Mouse (Mus musculus) limb, embryonic 15.5 days (tissue): ENCODE results near the gene Rabgap1l. TPM values are rescaled to one million over a fixed set of nuclear protein-coding genes. Genes with fewer than 3 reads are reported as not detected.
"Not testable (repeated sequence)": the region's sequence is repeated elsewhere in the genome, so short reads cannot be mapped to it uniquely, and the experiment has no call there.

Source experiments
- ATAC-seq: fragments of 200-750 bp; cut with Nextera tagmentation; 2 replicates; pipeline ENCODE4 v1.8.0; 2017; ENCODE audit warnings: low read depth, moderate TSS enrichment; ENCODE audit not compliant: insufficient number of reproducible peaks, low FRiP score, low TSS enrichment
- H3K27ac ChIP-seq: fragments of 300-500 bp; sonication (generic); 2 replicates; pipeline ENCODE4 v1.5.1; 2015; ENCODE audit warnings: moderate library complexity, mild to moderate bottlenecking, inconsistent platforms
- H3K27me3 ChIP-seq: fragments of 300-500 bp; sonication (generic); 2 replicates; pipeline ENCODE4 v1.6.1; 2015; ENCODE audit warnings: inconsistent platforms
- H3K36me3 ChIP-seq: fragments of 300-500 bp; sonication (generic); 2 replicates; pipeline ENCODE4 v1.6.1; 2015; ENCODE audit warnings: inconsistent platforms
- H3K4me1 ChIP-seq: fragments of 300-500 bp; sonication (generic); 2 replicates; pipeline ENCODE4 v1.6.1; 2015; ENCODE audit warnings: inconsistent platforms
- H3K4me2 ChIP-seq: fragments of 300-500 bp; sonication (generic); 2 replicates; pipeline ENCODE4 v1.6.1; 2015; ENCODE audit warnings: mild to moderate bottlenecking, inconsistent platforms
- H3K4me3 ChIP-seq: fragments of 300-500 bp; sonication (generic); 2 replicates; pipeline ENCODE4 v1.5.1; 2015; ENCODE audit warnings: mild to moderate bottlenecking, inconsistent platforms
- H3K9ac ChIP-seq: fragments of 300-500 bp; sonication (generic); 2 replicates; pipeline ENCODE4 v1.6.1; 2015; ENCODE audit warnings: inconsistent platforms
- H3K9me3 ChIP-seq: fragments of 300-500 bp; sonication (generic); 2 replicates; pipeline ENCODE4 v1.6.1; 2016; ENCODE audit warnings: inconsistent platforms
- WGBS: fragments of 180-500 bp; shearing (Covaris S2); methylation state at CpG from one replicate; pipeline ENCODE4 v1.1.7; 2015; 5-methylcytosine and 5-hydroxymethylcytosine counted together
- polyA plus RNA-seq: library from polyadenylated mRNA; unstranded; fragments of >200 nt; fragmentation: Nextera tagmentation; extraction: Ambion mirVana; gene quantifications from 2 replicates; pipeline ENCODE4 v1.2.1, GENCODE M21; 2015

Gene Rabgap1l
- polyA plus RNA-seq, 1 experiment from 2014 or later: 19.6 TPM

DNA sequence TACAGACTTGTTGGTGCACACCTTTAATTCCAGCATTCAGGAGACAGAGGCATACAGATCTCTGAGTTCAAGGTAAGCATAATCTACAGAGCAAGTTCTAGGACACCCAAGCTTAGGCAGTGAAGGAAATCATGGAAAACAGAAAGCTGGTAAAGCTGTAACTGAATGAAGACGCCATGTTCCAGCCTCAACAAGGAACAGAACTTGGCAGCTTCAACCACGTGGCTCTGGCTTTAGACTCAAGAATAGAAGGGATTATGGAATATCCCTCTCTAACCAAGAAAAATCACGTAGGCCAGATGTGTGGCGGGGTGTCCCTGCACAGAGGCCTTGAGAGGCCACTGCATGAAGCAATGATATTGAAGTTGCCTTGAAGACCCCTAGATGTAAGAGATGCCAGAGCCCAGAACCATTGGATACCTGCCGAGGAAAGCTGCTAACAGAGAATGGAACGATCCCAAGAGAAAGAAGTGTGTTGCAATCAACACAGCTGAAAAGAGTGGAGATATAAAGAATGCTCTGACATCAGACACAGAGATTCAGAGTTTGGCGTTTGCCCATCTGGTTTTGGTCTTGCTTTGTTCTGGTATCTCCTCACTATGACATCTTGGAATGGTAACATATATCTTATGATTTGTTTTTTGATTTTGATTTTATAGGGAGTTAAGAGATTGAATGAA is 102.4 kb downstream of the Rabgap1l start:
- H3K4me3 ChIP-seq: no peak overlapping the region
- no peaks in the 10 kb centered on the region for H3K36me3 ChIP-seq
- no peak overlapping the region for H3K27ac ChIP-seq
- H3K4me1 ChIP-seq: peaks cover 7% of the 10 kb centered on the region
- H3K9me3 ChIP-seq: no peaks in the 10 kb centered on the region
- no peak overlapping the region for H3K4me2 ChIP-seq
- WGBS: 85% methylated on average over 7 of the region's 7 CpGs
- peaks cover 3% of the 10 kb centered on the region; the same call in 1 of the 2 replicates for H3K27me3 ChIP-seq
- H3K9ac ChIP-seq: no peak overlapping the region
- no peak for ATAC-seq

DNA sequence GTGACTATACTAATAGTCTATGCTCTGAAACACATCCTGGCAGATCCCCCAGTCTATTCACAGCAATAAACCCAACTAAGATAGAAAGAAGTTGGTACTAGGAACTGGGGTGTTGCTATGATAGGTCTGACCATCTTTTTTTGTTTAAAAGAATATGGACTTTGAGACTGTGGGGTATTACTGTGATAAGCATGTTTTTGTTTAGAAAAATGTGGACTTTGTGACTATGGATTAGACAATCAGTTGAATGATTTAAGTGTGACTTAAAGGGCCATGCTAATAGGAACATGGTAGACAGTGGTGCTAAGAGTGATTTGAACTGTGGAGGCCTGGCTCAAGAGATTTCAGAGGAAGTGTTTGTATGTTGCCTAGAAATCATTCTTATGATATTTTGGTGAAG is 103.5 kb downstream of the Rabgap1l start:
- no peaks in the 10 kb centered on the region for H3K9me3 ChIP-seq
- no peak for ATAC-seq
- H3K4me1 ChIP-seq: peaks cover 7% of the 10 kb centered on the region
- H3K36me3 ChIP-seq: no peaks in the 10 kb centered on the region
- H3K9ac ChIP-seq: no peak overlapping the region
- peaks cover 3% of the 10 kb centered on the region; the same call in 1 of the 2 replicates for H3K27me3 ChIP-seq
- no peak overlapping the region for H3K4me2 ChIP-seq
- no peak overlapping the region for H3K4me3 ChIP-seq
- no peak overlapping the region for H3K27ac ChIP-seq

DNA sequence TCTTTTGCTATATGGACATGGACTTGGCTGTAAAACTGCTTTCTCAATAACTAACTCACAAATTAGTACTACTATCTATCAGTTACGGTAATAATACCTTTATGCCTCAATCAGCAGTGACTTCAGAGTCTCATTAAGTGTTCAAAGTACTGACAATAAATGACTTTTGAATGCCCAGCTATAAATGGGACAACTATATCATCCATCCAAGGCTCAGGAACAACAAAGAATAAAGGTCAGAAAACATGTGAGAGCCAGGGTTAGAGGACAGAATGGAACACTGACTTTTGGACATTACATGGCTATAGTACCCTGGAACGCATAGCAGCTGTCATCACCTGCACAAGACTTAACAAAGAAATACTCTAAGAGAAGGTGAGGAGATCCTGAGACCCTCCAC is 108.8 kb downstream of the Rabgap1l start:
- no peak for ATAC-seq
- Histone ChIP-seq H3K4me3 (no peak overlapping the region), H3K4me2 (no peak overlapping the region), H3K27ac (no peak overlapping the region), H3K9ac (no peak overlapping the region), H3K4me1 (no peaks in the 10 kb centered on the region), H3K9me3 (no peaks in the 10 kb centered on the region), H3K27me3 (peaks cover 2% of the 10 kb centered on the region; the same call in 1 of the 2 replicates), H3K36me3 (no peaks in the 10 kb centered on the region)
- WGBS: 91% methylated on average over 2 of the region's 2 CpGs

DNA sequence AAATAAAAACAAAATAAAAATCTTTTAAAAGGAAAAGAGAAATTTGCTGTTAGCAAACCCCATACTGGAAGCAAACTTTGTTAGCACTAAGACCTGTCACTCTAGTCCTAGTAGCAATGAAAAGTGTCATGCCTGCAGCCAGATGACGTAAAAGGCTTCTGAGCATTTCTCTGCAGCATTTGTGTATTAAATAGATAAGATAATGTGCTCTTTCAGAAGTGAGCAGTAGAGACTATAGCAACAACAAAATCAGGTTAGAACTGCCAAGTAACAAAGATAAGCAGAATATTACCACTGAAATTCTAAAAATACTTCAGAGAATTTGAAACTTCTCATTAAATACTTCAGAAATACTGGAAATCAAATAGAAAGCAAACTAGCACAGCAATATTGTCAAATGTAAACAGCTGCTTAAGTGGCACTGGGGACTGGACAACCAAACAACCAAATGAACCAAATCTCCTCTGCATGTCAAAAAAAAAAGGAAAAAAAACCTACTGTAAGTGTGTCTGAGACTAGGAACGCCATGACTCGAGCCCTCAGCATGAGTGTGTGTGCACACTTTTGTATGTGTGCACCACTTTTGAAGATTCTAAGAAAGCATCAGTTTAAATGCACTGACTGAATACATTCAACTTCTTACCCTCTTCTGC is 111.5 kb downstream of the Rabgap1l start:
- H3K9me3 ChIP-seq: no peaks in the 10 kb centered on the region
- H3K4me2 ChIP-seq: no peak overlapping the region
- ATAC-seq: no peak
- no peak overlapping the region for H3K9ac ChIP-seq
- no peak overlapping the region for H3K27ac ChIP-seq
- WGBS: 82% methylated on average over 3 of the region's 3 CpGs
- H3K4me1 ChIP-seq: no peaks in the 10 kb centered on the region
- H3K4me3 ChIP-seq: no peak overlapping the region
- H3K27me3 ChIP-seq: no peaks in the 10 kb centered on the region
- no peaks in the 10 kb centered on the region for H3K36me3 ChIP-seq

DNA sequence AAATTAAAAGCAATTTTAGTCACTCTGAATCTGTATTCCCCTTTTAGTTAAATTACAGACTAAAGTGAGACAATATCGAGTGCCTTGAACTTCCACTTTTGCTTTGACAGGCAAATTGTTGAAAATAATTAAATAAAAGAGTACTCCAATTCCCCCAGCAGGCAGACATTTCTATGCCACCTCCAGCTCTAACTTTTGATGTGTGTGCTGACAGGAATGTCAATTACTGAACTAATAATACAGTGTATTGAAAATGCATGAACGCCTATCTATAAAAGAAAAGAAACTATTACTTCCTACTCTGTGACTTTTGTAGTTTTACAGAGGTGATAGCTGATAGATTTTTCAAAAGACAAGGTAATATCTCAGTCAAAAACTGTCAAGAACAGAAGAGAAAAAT is 118.2 kb downstream of the Rabgap1l start:
- Histone ChIP-seq H3K4me1 (no peaks in the 10 kb centered on the region), H3K9ac (no peak overlapping the region), H3K4me3 (no peak overlapping the region), H3K4me2 (no peak overlapping the region), H3K27ac (no peak overlapping the region), H3K36me3 (no peaks in the 10 kb centered on the region), H3K27me3 (no peaks in the 10 kb centered on the region), H3K9me3 (no peaks in the 10 kb centered on the region)
- no peak for ATAC-seq
- 70% methylated on average over 2 of the region's 2 CpGs for WGBS

DNA sequence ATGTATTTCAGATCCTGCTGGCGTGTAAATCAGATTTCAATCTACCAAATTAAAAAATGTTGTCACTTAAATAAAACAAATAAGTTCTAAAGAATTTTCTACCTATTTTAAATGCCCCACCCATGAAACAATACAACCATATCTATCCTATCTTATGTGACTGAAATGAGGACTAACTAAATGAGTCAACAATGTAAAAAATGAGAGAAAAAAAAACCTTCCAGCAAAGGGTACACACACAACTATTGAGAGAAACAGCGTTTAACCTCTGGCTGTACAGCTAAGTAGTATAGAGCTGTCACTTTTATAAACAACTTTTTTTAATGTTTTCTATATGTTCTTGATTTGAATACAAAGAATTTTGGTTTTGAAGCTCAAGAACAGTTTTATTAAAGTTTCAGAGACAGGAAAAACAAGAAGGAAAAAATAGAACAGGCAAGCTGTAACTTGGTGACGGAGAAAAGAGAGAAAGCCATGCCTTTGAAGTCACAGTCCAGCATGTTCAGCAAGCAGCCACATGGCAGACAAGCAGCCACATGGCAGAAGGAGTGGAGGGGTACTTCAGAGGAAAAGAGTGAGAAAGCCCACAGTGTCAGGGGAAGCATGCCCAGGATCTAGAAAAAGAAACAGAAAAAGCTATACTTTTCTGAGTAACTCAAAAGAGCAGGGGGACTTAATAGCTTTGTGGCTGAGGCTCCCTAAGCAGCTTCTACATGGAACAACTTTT is 120.8 kb downstream of the Rabgap1l start:
- no peaks in the 10 kb centered on the region for H3K4me1 ChIP-seq
- H3K4me3 ChIP-seq: no peak overlapping the region
- H3K4me2 ChIP-seq: no peak overlapping the region
- no peak for ATAC-seq
- no peaks in the 10 kb centered on the region for H3K27me3 ChIP-seq
- H3K9me3 ChIP-seq: no peaks in the 10 kb centered on the region
- H3K27ac ChIP-seq: no peak overlapping the region
- H3K9ac ChIP-seq: no peak overlapping the region
- WGBS: 52% methylated on average over 3 of the region's 3 CpGs
- no peaks in the 10 kb centered on the region for H3K36me3 ChIP-seq

DNA sequence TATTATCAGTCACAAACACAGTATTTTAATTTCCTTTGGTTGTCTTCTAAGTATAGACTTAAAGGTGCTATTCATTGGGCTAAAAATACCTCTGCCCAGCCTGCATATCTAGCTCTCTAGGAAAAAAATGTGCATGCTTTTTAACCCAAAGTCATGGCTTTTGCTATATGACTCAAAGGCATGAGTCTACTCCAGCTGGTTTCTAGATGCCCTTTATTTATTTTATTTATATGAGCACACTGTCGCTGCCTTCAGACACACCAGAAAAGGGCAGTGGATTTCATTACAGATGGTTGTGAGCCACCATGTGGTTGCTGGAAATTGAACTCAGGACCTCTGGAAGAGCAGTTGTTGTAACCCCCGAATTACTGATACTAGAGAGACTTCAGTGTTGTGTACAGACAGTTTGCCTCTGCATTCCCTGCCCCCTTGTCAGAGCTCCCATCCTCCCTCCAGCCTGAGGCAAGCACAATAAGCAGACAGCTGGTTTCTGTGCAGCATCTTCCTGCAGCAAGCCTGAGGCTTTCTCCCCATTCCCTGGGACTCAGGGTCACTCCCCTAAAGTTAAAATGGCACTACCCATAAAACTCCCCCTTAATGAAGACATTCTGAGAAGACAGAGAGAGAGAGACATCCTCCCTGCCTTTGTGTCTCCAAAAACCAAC is 137.1 kb downstream of the Rabgap1l start:
- Histone ChIP-seq H3K36me3 (no peaks in the 10 kb centered on the region), H3K4me1 (no peaks in the 10 kb centered on the region), H3K4me3 (no peak overlapping the region), H3K27me3 (no peaks in the 10 kb centered on the region), H3K27ac (no peak overlapping the region), H3K9ac (no peak overlapping the region), H3K4me2 (no peak overlapping the region), H3K9me3 (no peaks in the 10 kb centered on the region)
- 26% methylated on average over 2 of the region's 2 CpGs for WGBS
- no peak for ATAC-seq

DNA sequence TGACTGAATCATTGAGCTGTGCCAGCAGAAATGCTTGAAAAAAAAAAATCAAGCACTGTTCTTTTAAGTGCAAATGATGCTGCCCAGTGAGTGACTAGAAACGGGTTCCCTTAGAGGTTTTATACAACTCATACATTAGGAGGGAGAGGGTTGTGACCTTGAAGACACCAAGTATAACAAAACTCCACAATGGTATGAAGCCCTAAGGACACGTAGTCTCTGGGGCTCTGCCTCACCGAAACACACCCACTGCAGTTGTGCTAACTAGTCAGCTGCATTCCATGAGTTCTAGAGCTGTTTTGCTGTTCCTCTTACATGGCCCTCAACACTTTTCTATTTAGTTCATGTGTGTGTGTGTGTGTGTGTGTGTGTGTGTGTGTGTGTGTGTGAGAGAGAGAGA is 141.3 kb downstream of the Rabgap1l start:
- Histone ChIP-seq H3K4me2 (no peak overlapping the region), H3K27me3 (no peaks in the 10 kb centered on the region), H3K9ac (no peak overlapping the region), H3K4me1 (peaks cover 5% of the 10 kb centered on the region; the same call in 1 of the 2 replicates), H3K36me3 (no peaks in the 10 kb centered on the region), H3K27ac (no peak overlapping the region), H3K4me3 (no peak overlapping the region), H3K9me3 (no peaks in the 10 kb centered on the region)
- no peak for ATAC-seq
- WGBS: 43% methylated on average over 3 of the region's 3 CpGs

DNA sequence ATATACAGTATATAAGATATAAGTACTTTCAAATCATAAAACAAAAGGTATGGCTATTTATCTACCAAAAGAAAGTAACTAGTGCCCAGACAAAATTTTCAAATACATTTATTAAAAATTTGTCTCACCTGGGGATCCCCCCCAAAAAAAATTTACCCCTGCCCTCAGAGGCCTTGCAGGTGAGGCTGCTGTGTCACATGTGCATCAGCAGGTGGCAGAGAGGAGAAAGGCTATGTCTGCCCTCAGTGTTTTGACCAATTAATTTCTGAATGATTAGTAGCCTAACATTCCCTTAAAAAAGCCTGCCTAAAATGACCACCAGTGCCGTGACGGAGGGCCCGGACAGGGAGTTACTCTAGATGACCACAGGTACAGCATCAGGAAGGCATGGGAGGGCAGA is 147.6 kb downstream of the Rabgap1l start:
- no peak overlapping the region for H3K4me3 ChIP-seq
- H3K27ac ChIP-seq: no peak overlapping the region
- no peak overlapping the region for H3K9ac ChIP-seq
- H3K4me2 ChIP-seq: no peak overlapping the region
- peaks cover 5% of the 10 kb centered on the region; the same call in 1 of the 2 replicates for H3K4me1 ChIP-seq
- H3K9me3 ChIP-seq: no peaks in the 10 kb centered on the region
- ATAC-seq: no peak
- no peaks in the 10 kb centered on the region for H3K27me3 ChIP-seq
- 92% methylated on average over 3 of the region's 3 CpGs for WGBS
- H3K36me3 ChIP-seq: no peaks in the 10 kb centered on the region

DNA sequence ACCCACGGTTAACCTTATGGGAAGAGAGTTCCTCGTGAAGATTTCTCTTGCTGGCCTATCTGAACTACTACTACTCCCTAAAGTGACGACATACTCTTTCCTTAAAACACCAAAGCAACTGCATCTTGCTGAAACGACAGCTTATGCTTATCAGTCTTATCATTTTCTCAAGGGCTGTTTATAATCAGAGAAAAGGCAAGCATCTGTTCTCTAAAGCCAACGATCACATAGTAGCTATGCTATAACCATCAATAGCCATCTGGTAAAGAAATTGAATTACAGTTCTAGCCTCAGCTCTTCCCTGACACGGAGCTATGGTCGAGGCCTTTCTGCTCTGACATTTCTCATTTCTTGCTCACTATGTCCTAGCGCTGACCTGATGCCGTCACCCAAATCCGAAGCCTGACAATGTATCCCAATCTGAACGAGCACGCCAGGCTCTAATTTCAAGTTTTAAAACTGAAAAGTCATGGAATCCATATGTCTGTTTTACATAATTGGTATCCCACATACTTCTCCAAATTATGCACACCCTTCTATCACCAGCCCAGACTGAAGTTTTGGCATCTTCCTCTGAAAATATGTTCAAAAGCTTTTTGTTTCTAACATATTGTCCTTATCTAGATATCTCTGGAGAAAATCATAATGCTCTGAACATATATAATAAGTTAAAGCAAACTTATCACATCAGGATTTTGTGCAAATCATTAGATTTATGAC is 164.6 kb downstream of the Rabgap1l start:
- H3K9me3 ChIP-seq: no peaks in the 10 kb centered on the region

DNA sequence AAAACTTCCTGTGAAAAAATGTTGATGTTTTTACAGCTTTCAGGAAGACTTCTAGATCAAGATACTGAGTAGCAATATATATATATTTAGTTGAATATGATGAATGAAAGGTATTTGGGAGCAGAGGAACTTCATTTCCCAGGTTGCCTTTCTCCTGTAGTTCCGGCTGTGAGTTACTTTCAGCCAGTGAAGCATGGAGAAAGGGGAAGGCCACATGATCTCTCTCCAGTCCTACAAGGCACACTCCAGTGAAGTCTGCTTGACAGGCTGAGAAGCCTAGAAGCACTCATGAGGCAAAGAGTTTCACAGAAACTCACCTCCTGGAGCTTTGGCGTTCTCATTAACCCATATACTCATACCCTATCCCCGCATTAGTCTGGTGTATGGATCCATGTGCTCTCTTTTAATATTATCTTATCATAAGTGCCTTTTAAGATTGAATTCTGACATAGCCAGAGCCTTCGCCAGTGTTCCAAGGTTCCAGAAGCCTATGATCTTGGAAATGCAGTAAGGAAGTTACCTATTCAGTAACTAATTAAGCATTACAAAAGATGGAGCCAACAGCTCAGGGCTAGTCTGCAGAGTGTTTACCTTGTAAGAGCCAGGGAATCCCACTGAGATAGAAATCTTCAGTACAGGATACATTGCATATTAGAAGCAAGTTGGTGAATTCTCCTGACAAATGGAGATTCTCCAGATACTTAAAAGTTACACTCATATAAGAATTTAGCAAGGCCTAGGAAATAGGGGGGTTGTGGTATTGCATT is 168.5 kb downstream of the Rabgap1l start:
- H3K4me1 ChIP-seq, H3K27me3 ChIP-seq, H3K4me3 ChIP-seq, H3K36me3 ChIP-seq, H3K4me2 ChIP-seq, H3K27ac ChIP-seq, H3K9me3 ChIP-seq, ATAC-seq, H3K9ac ChIP-seq: not testable (repeated sequence)
- 78% methylated on average over 4 of the region's 4 CpGs for WGBS

More for the DNA sequence above, 164.6 kb downstream of the Rabgap1l start:
- H3K4me3 ChIP-seq: no peak overlapping the region
- 68% methylated on average over 12 of the region's 12 CpGs for WGBS
- H3K27me3 ChIP-seq: no peaks in the 10 kb centered on the region
- no peak overlapping the region for H3K4me2 ChIP-seq
- H3K9ac ChIP-seq: no peak overlapping the region
- no peak overlapping the region for H3K27ac ChIP-seq
- ATAC-seq: no peak
- H3K36me3 ChIP-seq: no peaks in the 10 kb centered on the region
- no peaks in the 10 kb centered on the region for H3K4me1 ChIP-seq
